Mouse (Mus musculus) frontal cortex, adult 2 months (tissue): ENCODE data around the gene Rpf1. TPM values are rescaled to one million over a fixed set of nuclear protein-coding genes. Genes with fewer than 3 reads are reported as not detected.

Source experiments
- DNase-seq, 2 experiments: peaks; one replicate each; pipeline ENCODE4 v3.0.0; 2022; ENCODE audit warnings: low spot score in 1 of 2; ENCODE audit errors: extremely low spot score in 1 of 2
- polyA plus RNA-seq: library from polyadenylated mRNA; depleted of rRNA; stranded (reverse); fragments of >200 nt; gene quantifications from 2 replicates; pipeline ENCODE4 v1.2.3, GENCODE M21; 2012; rRNA removed

Rpf1 gene
- polyA plus RNA-seq, 1 experiment, result 18.9 TPM

- DNase-seq, result no peak
These were observed 20.4 kb downstream of the Rpf1 start for GRCm38 (mm10) chr3:146500810-146501201.

- DNase-seq, result peak in 1 of 2 experiments; percentile 12
These were observed 21.0 kb downstream of the Rpf1 start for GRCm38 (mm10) chr3:146500003-146500809.

DNA sequence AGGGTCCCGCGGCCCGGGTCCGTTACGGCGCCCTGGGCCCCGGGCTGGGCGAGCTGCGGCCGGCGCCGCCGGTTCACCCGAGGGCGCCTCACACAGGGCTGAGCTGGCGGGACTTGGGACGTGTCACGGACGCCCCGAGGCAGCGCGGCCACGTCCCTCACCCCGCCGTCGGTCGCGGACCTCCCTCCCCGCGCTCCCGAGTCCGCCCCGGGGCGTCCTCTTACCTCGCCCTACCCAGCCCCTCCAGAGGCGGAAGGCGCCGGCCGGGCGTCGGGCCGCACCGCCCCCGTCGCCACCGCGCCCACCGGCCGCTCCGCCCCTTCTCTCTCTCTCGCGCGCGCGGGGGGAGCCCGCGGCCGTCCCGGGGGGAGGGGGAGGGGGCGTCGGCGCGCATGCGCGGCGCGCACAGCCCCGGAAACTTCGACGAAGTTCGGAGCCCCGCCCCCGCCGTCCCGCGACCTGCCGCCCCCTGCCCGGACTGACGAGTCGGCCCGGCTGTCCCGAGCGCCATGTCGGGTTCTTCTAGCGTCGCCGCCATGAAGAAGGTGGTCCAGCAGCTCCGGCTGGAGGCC lies 21.7 kb downstream of the Rpf1 start, which contains the start of the genes Spata1 and Gng5:
Gene Spata1, minus strand, starts transcription at position 323 of the 572 bp plus-strand sequence.
Gene Gng5, plus strand, starts transcription at position 377 of the 572 bp plus-strand sequence.
- peak in 1 of 2 experiments; percentile 45 for DNase-seq

GRCm38 (mm10) chr3:146498989-146499388 lies 22.2 kb downstream of the Rpf1 start:
- no peak for DNase-seq

- no peak for DNase-seq
These were observed 26.3 kb downstream of the Rpf1 start for GRCm38 (mm10) chr3:146494941-146495340.

DNA sequence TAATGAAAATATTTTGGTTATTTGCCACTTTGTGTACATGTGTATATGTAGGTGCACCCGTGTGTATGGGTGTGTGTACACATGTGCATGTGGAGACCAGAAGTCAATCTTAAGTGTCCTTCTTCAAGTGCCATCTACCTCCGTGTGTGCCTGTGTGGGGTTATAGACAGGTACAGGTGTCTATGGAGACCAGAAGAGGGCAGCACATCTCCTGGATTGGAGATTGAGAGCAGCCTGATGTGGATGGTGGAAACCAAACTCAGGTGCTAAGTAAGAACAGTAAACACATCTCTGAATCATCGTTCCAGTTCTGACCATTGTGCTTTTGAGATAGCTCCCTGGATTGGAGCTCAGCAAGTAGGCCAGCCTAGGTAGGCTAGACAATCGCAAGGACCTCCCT lies 34.8 kb downstream of the Rpf1 start:
- no peak for DNase-seq

DNA sequence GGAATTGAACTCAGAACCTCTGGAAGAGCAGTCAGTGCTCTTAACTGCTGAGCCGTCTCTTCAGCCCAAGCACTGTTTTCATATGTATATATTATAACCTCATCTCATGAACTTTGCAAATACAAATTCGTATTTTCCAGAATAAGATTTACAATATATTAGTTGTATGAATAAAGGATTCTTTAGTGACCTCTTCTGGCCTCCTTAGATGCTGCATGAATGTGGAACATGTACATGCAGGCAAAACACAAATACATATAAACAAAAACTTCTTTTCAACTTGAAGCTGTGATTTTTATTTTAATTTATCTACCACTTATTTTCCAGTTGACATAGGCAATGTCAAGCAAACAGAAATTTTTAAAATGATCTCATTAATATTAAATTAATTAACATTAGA lies 39.2 kb downstream of the Rpf1 start:
- no peak for DNase-seq

- no peak for DNase-seq
These were observed 46.8 kb downstream of the Rpf1 start for GRCm38 (mm10) chr3:146474428-146474827.

GRCm38 (mm10) chr3:146473741-146474140 lies 47.5 kb downstream of the Rpf1 start:
- DNase-seq, result no peak

DNA sequence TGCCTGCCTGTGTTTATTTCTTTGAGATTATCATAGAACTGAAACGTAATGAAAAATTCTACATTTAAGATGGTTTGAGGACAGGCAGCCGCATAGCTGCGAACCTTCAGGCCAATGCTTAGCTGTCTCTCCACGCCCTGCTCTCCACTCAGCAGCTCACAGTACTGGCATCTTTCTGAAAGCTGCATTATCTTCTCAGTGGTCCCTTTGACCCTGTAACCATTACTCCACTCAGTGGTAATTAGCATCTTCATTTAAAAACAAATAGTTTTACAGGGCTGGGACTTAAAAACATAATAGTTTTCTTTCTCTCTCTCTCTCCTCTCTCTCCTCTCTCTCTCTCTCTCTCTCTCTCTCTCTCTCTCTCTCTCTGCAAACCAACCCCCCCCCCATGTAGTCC lies 48.6 kb downstream of the Rpf1 start:
- DNase-seq, result no peak

DNA sequence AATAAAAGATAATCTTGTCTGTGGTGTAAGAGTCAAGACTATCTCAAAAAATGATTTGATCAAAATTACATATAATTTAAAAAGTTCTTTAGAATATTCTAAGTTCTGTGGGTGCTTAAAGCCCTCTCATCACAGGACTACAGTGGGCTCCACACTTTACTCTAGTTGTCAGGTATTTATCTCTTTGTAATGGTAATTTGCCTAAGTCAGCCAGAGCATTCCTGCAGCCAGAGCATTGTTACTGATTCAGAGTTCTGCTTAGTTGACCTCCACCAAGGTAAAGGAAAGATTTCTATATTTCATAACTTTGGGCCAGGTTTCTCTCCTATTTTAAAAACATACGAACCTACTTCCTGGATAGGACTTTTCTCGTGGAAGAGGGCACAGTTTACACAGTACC lies 52.0 kb downstream of the Rpf1 start:
- no peak for DNase-seq

GRCm38 (mm10) chr3:146462939-146463338 lies 58.3 kb downstream of the Rpf1 start:
- no peak for DNase-seq

Other genes starting within 250 kb of the Rpf1 start
- 38.1 and 38.9 TPM in 2 replicates for gene Ssx2ip, start 116.8 kb downstream of the Rpf1 start, polyA plus RNA-seq
- 5.1 and 6.0 TPM in 2 replicates for gene Ctbs, start 71.6 kb downstream of the Rpf1 start, polyA plus RNA-seq
- 3.4 and 4.7 TPM in 2 replicates for gene Spata1, start 21.7 kb downstream of the Rpf1 start, polyA plus RNA-seq
- 93.6 and 102 TPM in 2 replicates for gene Gng5, start 21.6 kb downstream of the Rpf1 start, polyA plus RNA-seq
- gene Uox, start 49.0 kb upstream of the Rpf1 start, polyA plus RNA-seq, result 0.20 and 0.34 TPM in 2 replicates
- gene Dnase2b, start 94.2 kb upstream of the Rpf1 start, polyA plus RNA-seq, result not detected in 2 replicates
- not detected in 2 replicates for gene 4930503B20Rik, start 129.9 kb upstream of the Rpf1 start, polyA plus RNA-seq
- 0.48 and 0.64 TPM in 2 replicates for gene Samd13, start 164.2 kb upstream of the Rpf1 start, polyA plus RNA-seq